Mouse (Mus musculus) hindbrain, embryonic 15.5 days (tissue): ENCODE results near the gene Limch1. TPM values are rescaled to one million over a fixed set of nuclear protein-coding genes. Genes with fewer than 3 reads are reported as not detected.
A peak's percentile ranks its signal among the peaks of the same experiment; 100 is the strongest.

Experiments used
- ATAC-seq: fragments of 200-750 bp; cut with Nextera tagmentation; 2 replicates; pipeline ENCODE4 v1.8.0; 2017; ENCODE audit warnings: low read depth, moderate number of reproducible peaks, moderate TSS enrichment; ENCODE audit not compliant: low FRiP score
- H3K27ac ChIP-seq: fragments of 300-500 bp; sonication (generic); replicated peaks from 2 replicates; pipeline ENCODE4 v1.5.1; 2015; ENCODE audit warnings: mild to moderate bottlenecking, inconsistent platforms
- H3K27me3 ChIP-seq: fragments of 300-500 bp; sonication (generic); 2 replicates; pipeline ENCODE4 v1.6.1; 2015; ENCODE audit warnings: control low read depth, inconsistent platforms
- H3K36me3 ChIP-seq: fragments of 300-500 bp; sonication (generic); 2 replicates; pipeline ENCODE4 v1.6.1; 2015; ENCODE audit warnings: control low read depth, inconsistent platforms
- H3K4me1 ChIP-seq: fragments of 300-500 bp; sonication (generic); replicated peaks from 2 replicates; pipeline ENCODE4 v1.6.1; 2015; ENCODE audit warnings: control low read depth, inconsistent platforms
- H3K4me2 ChIP-seq: fragments of 300-500 bp; sonication (generic); 2 replicates; pipeline ENCODE4 v1.6.1; 2015; ENCODE audit warnings: moderate library complexity, mild to moderate bottlenecking, inconsistent platforms
- H3K4me3 ChIP-seq: fragments of 300-500 bp; sonication (generic); 2 replicates; pipeline ENCODE4 v1.5.1; 2015; ENCODE audit warnings: mild to moderate bottlenecking, inconsistent platforms
- H3K9ac ChIP-seq: fragments of 300-500 bp; sonication (generic); 2 replicates; pipeline ENCODE4 v1.6.1; 2015; ENCODE audit warnings: inconsistent platforms
- H3K9me3 ChIP-seq: fragments of 300-500 bp; sonication (generic); 2 replicates; pipeline ENCODE4 v1.6.1; 2016; ENCODE audit warnings: control low read depth, inconsistent platforms
- WGBS: fragments of 180-500 bp; shearing (Covaris S2); methylation state at CpG from one replicate; pipeline ENCODE4 v1.1.7; 2015; 5-methylcytosine and 5-hydroxymethylcytosine counted together
- polyA plus RNA-seq: library from polyadenylated mRNA; unstranded; fragments of >200 nt; fragmentation: Nextera tagmentation; extraction: Ambion mirVana; gene quantifications from 2 replicates; pipeline ENCODE4 v1.2.1, GENCODE M21; 2015

The Limch1 gene
- polyA plus RNA-seq, 1 experiment from 2014 or later, result 49.3 TPM

DNA sequence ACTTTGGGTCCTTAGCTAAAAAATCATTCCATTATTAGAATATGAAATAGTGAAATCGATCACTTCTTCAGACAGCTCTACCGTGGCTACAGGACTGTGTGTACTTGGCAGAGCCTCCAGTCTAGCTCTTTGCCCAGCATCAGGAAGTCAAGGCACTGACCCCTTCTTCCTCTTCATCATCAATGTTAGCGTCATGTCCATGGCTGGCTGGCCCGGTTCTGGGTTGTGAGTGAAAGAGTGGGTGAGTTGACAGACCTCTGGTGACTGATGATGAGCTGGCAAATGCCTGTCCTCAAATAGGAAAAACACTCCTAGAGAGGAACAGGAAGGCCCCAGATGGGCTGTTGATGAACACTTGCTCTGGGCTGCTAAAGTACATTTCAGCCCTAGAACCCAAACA, 103.5 kb downstream of the Limch1 start:
- 78% methylated on average over 4 of the region's 4 CpGs for WGBS
- no peaks in the 10 kb centered on the region for H3K27me3 ChIP-seq

DNA sequence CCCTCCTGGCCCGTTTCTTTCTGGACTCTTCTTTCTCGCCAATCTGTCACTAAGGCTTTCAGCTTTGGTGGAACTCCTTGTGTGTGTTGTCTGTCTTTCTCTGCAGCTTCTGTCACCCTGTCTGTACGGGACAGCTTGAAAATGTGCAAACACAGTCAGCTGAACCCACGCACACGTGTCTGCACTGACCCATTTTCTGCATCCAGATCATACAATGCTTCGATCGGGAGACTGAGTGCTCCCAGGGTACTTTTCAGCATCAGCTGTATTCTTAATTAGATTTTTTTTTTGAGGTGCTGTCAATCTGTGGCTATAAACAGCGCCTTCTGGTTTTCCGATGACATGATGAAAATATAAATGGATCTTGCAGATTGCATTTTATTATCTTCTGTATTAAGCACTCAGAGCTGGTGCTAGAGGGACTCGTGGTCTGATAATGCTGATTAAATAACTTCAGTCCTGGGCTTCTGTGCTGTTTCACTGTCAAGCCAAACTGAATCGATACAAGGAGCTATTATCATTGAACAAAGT, 105.2 kb downstream of the Limch1 start:
- Histone ChIP-seq H3K27me3 (no peaks in the 10 kb centered on the region), H3K4me3 (no peak overlapping the region), H3K9ac (no peak overlapping the region), H3K9me3 (no peaks in the 10 kb centered on the region), H3K27ac (peak overlapping the region; percentile 26), H3K4me2 (no peak overlapping the region), H3K4me1 (peaks cover 23% of the 10 kb centered on the region), H3K36me3 (no peaks in the 10 kb centered on the region)
- no peak for ATAC-seq
- 43% methylated on average over 11 of the region's 11 CpGs for WGBS

More for the DNA sequence above, 103.5 kb downstream of the Limch1 start:
- no peaks in the 10 kb centered on the region for H3K36me3 ChIP-seq
- H3K9me3 ChIP-seq, result no peaks in the 10 kb centered on the region
- H3K27ac ChIP-seq, result no peak overlapping the region
- H3K4me1 ChIP-seq, result peaks cover 23% of the 10 kb centered on the region
- ATAC-seq, result no peak
- no peak overlapping the region for H3K4me3 ChIP-seq
- H3K9ac ChIP-seq, result no peak overlapping the region
- no peak overlapping the region for H3K4me2 ChIP-seq

DNA sequence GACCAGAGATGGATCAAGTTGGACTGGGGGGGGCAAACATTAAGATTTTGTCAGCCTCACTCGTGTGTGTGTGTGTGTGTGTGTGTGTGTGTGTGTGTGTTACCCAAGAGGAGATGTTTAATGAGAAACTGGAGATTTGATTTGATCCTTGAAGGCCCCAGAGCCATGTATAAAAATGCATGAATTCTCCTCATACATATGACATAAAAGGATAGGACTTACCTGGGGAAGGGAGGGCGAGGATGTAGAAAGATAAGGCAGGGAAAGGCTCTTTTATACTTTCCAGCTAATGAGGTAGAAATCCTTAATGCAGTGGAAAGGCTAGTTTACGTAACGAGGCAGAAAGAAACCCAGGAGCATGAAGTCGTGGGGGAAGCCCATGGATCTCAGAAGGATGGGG, 106.1 kb downstream of the Limch1 start:
- Histone ChIP-seq H3K27me3 (no peaks in the 10 kb centered on the region), H3K9ac (no peak overlapping the region), H3K36me3 (no peaks in the 10 kb centered on the region), H3K4me2 (no peak overlapping the region), H3K27ac (no peak overlapping the region; the same call in 1 of the 2 replicates), H3K4me1 (peaks cover 23% of the 10 kb centered on the region), H3K4me3 (no peak overlapping the region), H3K9me3 (no peaks in the 10 kb centered on the region)
- 73% methylated on average over 5 of the region's 5 CpGs for WGBS
- ATAC-seq, result no peak

DNA sequence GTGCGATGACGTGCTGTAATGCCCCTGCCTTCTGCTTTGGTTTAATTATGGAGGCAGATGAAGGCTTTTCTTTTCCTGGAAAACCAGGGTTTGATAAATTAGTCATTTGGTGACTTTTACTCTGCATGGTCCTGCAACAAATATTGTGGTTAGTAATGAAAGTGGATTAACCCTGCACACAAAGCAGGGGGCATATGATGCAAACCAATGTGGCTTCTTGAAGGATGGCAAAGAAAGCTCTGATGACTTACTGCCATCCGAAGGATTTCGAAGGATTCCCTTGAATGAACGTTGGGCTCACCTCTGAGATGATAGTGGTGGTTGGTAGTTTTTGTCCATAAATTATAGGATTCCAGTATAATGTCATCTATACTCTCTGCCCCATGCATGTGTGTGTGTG, 108.6 kb downstream of the Limch1 start:
- Histone ChIP-seq H3K9me3 (no peaks in the 10 kb centered on the region), H3K4me2 (no peak overlapping the region), H3K4me3 (no peak overlapping the region), H3K4me1 (peaks cover 19% of the 10 kb centered on the region), H3K9ac (no peak overlapping the region), H3K36me3 (no peaks in the 10 kb centered on the region), H3K27ac (no peak overlapping the region), H3K27me3 (no peaks in the 10 kb centered on the region)
- no peak for ATAC-seq
- WGBS, result 88% methylated on average over 5 of the region's 5 CpGs

DNA sequence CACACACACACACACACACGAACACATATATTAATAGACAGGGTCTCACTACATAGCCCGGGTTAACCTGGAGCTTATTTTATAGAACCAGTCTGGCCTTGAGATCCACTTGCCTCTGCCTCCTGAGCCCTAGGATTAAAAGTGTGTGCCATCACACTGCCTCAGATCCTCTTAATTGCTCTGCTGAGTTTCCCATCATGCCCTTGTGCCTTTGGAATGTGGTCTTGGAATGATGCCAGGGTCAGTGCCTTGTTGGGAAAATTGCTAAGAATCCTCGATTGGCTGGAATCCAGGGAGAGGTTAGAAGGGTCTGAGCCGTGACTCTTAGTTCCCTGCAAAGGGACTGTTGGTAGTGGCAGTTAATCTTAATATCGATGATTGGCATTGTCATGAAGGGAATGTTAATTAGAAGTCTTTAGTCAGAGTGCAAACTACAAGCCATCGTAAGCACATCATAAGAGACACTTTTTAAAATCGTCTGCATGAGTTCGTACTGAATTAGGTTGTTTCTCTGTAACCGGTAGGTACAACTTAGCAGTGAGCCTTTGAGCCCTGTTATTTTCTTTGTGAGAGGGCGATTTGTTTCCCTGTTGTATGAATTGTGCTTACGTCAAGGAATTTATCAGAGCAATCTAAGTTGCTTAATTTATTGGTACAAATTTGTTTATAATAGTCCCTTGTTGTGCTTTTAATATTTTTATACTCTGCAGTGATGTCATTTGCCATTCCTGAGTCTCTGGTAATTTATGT, 109.9 kb downstream of the Limch1 start:
- no peaks in the 10 kb centered on the region for H3K27me3 ChIP-seq
- no peak overlapping the region for H3K4me2 ChIP-seq
- no peaks in the 10 kb centered on the region for H3K9me3 ChIP-seq
- H3K4me3 ChIP-seq, result no peak overlapping the region
- no peaks in the 10 kb centered on the region for H3K36me3 ChIP-seq
- H3K4me1 ChIP-seq, result peaks cover 13% of the 10 kb centered on the region
- no peak overlapping the region for H3K9ac ChIP-seq
- no peak overlapping the region for H3K27ac ChIP-seq
- ATAC-seq, result no peak
- 60% methylated on average over 11 of the region's 11 CpGs for WGBS

DNA sequence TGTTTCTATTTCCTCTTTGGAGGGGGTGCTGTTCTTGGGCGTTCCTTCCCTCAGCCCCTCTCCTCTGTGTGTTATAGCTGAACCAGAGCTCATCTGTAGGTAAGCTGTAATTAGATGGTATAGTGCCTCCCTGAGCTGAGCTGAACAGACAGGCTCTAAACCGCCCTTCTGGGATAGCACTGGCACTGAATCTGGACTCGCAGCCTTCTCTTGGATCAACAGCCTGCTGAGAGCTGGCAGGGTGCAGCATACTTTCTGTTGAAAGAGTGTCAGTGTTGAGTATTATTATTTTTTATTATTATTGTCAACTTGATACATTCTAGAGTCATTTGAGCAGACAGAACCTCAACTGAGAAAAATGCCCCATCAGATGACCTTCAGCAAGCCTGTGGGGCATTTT, 113.9 kb downstream of the Limch1 start:
- Histone ChIP-seq H3K9ac (no peak overlapping the region), H3K36me3 (no peaks in the 10 kb centered on the region), H3K27me3 (no peaks in the 10 kb centered on the region), H3K9me3 (no peaks in the 10 kb centered on the region), H3K4me2 (no peak overlapping the region), H3K27ac (no peak overlapping the region), H3K4me3 (no peak overlapping the region), H3K4me1 (peaks cover 14% of the 10 kb centered on the region)
- 78% methylated on average over 3 of the region's 3 CpGs for WGBS
- no peak for ATAC-seq

DNA sequence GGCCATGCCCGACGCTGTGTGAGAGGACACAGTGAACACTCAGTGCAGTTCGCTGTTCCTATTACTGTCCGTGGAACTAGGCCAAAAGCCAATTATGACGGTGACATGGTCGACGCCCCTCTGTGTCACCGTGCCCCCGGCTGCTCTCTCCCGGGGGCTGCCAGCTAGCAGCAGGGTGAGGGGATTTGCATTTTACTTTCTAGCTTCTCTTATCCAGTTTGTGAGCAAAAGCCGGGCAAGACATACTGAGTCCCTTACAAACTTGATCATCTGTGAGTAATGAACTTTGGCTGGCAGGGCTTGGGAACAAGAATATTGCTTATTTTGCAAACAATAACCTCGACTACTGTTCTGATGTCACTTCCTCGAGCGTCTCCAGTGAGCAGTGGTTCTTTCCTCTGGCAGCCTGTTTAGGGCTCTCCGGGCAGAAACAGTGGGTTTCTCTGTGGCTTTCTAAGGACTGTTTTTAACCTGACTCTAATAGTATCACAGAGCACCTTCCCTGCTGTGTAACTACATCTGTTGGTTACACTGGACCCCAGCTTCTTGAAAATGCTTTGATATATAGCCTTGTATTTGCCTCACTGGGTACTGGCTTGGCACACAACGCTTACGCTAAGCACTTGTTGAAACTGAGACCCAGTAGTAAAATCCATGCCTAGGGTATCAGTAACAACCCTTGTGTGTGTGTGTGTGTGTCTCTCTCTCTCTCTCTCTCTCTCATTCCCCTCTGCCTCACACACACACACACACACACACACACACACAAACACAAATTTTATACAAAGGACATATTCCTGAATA, 115.8 kb downstream of the Limch1 start:
- peak; percentile 35; the same call in 1 of the 2 replicates for ATAC-seq
- Histone ChIP-seq H3K4me3 (no peak overlapping the region), H3K4me2 (no peak overlapping the region), H3K9me3 (no peaks in the 10 kb centered on the region), H3K9ac (no peak overlapping the region), H3K27ac (peak overlapping the region; percentile 14; the same call in 1 of the 2 replicates), H3K27me3 (no peaks in the 10 kb centered on the region), H3K36me3 (no peaks in the 10 kb centered on the region), H3K4me1 (peaks cover 26% of the 10 kb centered on the region)
- 29% methylated on average over 17 of the region's 17 CpGs for WGBS

DNA sequence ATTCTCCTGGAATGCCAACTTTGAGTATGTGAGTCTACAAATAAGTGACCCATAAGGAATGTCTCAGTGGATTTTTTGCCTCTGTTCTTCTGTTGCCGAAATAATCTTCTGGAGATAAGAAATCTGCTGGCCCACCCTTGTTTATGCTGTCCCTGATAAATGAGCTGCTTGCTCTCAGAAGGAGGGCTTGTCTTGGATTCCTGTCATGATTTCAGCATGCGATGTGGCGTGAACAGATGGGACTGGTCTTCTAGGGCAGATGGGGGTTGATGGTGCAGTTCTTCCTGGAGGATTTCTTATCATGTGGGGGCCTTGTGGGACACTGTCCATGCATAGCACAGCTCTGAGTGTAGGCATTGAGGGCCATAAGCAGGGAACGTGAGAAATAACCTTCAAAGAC, 116.5 kb downstream of the Limch1 start:
- H3K27ac ChIP-seq, result 0 out of 2 replicates have a peak overlapping the region, but pooled peaks have one; percentile 14
- no peaks in the 10 kb centered on the region for H3K36me3 ChIP-seq
- H3K27me3 ChIP-seq, result no peaks in the 10 kb centered on the region
- peaks cover 26% of the 10 kb centered on the region for H3K4me1 ChIP-seq
- H3K9ac ChIP-seq, result no peak overlapping the region
- ATAC-seq, result no peak
- no peaks in the 10 kb centered on the region for H3K9me3 ChIP-seq
- H3K4me2 ChIP-seq, result no peak overlapping the region
- WGBS, result 46% methylated on average over 4 of the region's 4 CpGs
- no peak overlapping the region for H3K4me3 ChIP-seq

DNA sequence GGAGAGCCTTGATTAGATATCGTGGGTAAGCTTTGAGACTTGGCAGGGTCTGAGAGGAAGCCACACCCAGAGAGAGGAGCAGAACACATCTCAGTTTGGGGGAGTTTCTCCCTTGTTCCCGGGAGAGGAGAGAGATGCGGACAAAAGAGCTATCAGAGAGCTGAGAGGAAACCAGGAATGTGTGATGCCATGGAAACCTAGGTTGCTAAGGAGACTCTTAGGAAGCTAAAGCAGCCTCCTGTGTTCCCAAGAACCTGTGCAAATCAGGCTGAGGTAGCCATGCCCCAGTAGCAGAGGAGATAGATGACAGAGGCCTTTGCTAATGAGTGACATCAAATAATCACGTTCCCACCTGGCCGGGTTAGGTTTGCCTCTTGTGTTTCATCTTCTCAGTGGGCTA, 119.6 kb downstream of the Limch1 start:
- 35% methylated on average over 5 of the region's 5 CpGs for WGBS
- 0 out of 2 replicates have a peak, but pooled peaks have one; percentile 23 for ATAC-seq
- H3K27ac ChIP-seq, result no peak overlapping the region

DNA sequence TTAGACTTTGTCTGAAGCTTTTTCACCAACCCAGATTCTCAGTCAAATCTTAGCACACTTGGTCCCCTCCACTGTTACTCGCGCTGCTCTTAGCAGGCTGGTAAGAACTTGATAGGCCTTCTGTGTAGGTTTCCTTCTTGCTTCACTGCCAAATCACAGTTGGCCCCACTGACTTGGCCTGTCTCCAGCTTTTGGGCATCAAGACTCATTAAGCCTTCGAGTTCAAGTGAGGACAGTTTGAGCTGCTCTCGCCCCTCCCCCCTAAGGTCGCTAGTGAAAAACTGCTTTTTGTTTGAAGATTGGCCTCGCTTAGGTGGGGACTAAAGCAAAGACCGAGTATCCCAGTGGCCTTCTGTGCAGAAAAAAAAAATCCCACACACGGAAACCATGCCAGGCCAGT, 120.4 kb downstream of the Limch1 start:
- H3K4me3 ChIP-seq, result no peak overlapping the region
- no peak overlapping the region for H3K27ac ChIP-seq
- no peaks in the 10 kb centered on the region for H3K27me3 ChIP-seq
- H3K9me3 ChIP-seq, result no peaks in the 10 kb centered on the region
- no peak overlapping the region for H3K9ac ChIP-seq
- no peak overlapping the region for H3K4me2 ChIP-seq
- H3K4me1 ChIP-seq, result peaks cover 26% of the 10 kb centered on the region
- peak; percentile 40; the same call in 1 of the 2 replicates for ATAC-seq
- no peaks in the 10 kb centered on the region for H3K36me3 ChIP-seq
- 46% methylated on average over 8 of the region's 8 CpGs for whole genome bisulfite sequencing

More for the DNA sequence above, 119.6 kb downstream of the Limch1 start:
- Histone ChIP-seq H3K9me3 (no peaks in the 10 kb centered on the region), H3K4me2 (no peak overlapping the region), H3K4me1 (peaks cover 26% of the 10 kb centered on the region), H3K9ac (no peak overlapping the region), H3K4me3 (no peak overlapping the region), H3K36me3 (no peaks in the 10 kb centered on the region), H3K27me3 (no peaks in the 10 kb centered on the region)

DNA sequence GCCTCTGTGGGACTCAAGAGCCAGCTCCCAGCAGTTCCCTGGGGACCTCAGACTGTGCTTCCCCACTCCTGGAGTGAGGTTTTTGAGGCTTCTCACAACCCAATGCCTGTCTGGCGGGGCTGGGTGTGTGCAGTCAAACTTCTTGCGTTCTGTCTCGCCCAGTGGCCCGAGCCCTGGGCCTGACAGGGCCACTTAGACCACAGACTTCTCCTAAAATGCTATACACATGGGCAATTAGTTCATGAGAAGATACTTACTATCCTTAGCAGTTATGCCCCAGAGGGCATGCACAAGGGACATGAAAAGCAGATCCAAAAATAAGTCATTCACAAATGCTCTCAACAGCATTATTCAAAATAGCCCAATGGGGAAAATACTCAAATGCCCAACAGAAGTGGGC, 123.9 kb downstream of the Limch1 start:
- Histone ChIP-seq H3K27ac (no peak overlapping the region), H3K9ac (no peak overlapping the region), H3K9me3 (no peaks in the 10 kb centered on the region), H3K27me3 (no peaks in the 10 kb centered on the region), H3K36me3 (no peaks in the 10 kb centered on the region), H3K4me1 (peaks cover 11% of the 10 kb centered on the region), H3K4me2 (no peak overlapping the region), H3K4me3 (no peak overlapping the region)
- ATAC-seq, result no peak
- WGBS, result 94% methylated on average over 4 of the region's 4 CpGs

DNA sequence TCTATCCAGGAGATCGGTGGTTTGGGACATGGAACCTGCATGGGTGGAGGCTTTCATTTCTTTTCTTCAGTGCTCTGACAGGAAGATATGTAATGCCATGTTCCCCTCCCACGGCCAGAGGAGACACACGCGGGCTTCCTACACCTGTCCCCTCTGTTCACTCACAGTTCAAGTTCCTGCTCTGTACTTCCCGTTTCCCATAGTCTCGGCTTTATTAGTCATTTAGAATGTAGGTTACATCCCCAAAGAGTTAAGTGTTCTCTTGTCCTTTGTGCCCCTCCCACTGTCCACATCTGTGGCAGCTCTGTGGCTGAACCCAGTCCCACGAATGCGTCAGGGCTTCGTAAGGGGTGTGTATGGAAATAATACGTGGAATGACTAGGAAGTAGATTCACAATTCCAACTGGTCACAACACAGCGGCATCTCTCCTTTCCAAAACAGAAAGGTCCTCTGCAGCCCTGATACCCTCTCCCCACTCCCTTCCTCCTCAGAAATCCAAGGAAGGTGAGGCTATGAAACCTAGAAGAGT, 126.0 kb downstream of the Limch1 start:
- Histone ChIP-seq H3K27me3 (no peaks in the 10 kb centered on the region), H3K4me1 (peaks cover 3% of the 10 kb centered on the region; the same call in 1 of the 2 replicates)
- no peak for ATAC-seq

More for the DNA sequence above, 126.0 kb downstream of the Limch1 start:
- no peak overlapping the region for H3K27ac ChIP-seq
- H3K36me3 ChIP-seq, result no peaks in the 10 kb centered on the region
- 92% methylated on average over 11 of the region's 11 CpGs for WGBS
- no peak overlapping the region for H3K4me3 ChIP-seq
- no peak overlapping the region for H3K9ac ChIP-seq
- H3K9me3 ChIP-seq, result no peaks in the 10 kb centered on the region
- no peak overlapping the region for H3K4me2 ChIP-seq
